Mouse (Mus musculus) hindbrain, embryonic 15.5 days (tissue): ENCODE results near the gene Nlrp4c. TPM values are rescaled to one million over a fixed set of nuclear protein-coding genes. Genes with fewer than 3 reads are reported as not detected.
"Not testable (repeated sequence)": the region's sequence is repeated elsewhere in the genome, so short reads cannot be mapped to it uniquely, and the experiment has no call there.

Experiments used
- ATAC-seq: fragments of 200-750 bp; cut with Nextera tagmentation; 2 replicates; pipeline ENCODE4 v1.8.0; 2017; ENCODE audit warnings: low read depth, moderate number of reproducible peaks, moderate TSS enrichment; ENCODE audit not compliant: low FRiP score
- H3K27ac ChIP-seq: fragments of 300-500 bp; sonication (generic); replicated peaks from 2 replicates; pipeline ENCODE4 v1.5.1; 2015; ENCODE audit warnings: mild to moderate bottlenecking, inconsistent platforms
- H3K27me3 ChIP-seq: fragments of 300-500 bp; sonication (generic); 2 replicates; pipeline ENCODE4 v1.6.1; 2015; ENCODE audit warnings: control low read depth, inconsistent platforms
- H3K36me3 ChIP-seq: fragments of 300-500 bp; sonication (generic); 2 replicates; pipeline ENCODE4 v1.6.1; 2015; ENCODE audit warnings: control low read depth, inconsistent platforms
- H3K4me1 ChIP-seq: fragments of 300-500 bp; sonication (generic); replicated peaks from 2 replicates; pipeline ENCODE4 v1.6.1; 2015; ENCODE audit warnings: control low read depth, inconsistent platforms
- H3K4me2 ChIP-seq: fragments of 300-500 bp; sonication (generic); 2 replicates; pipeline ENCODE4 v1.6.1; 2015; ENCODE audit warnings: moderate library complexity, mild to moderate bottlenecking, inconsistent platforms
- H3K4me3 ChIP-seq: fragments of 300-500 bp; sonication (generic); 2 replicates; pipeline ENCODE4 v1.5.1; 2015; ENCODE audit warnings: mild to moderate bottlenecking, inconsistent platforms
- H3K9ac ChIP-seq: fragments of 300-500 bp; sonication (generic); 2 replicates; pipeline ENCODE4 v1.6.1; 2015; ENCODE audit warnings: inconsistent platforms
- H3K9me3 ChIP-seq: fragments of 300-500 bp; sonication (generic); 2 replicates; pipeline ENCODE4 v1.6.1; 2016; ENCODE audit warnings: control low read depth, inconsistent platforms
- WGBS: fragments of 180-500 bp; shearing (Covaris S2); methylation state at CpG from one replicate; pipeline ENCODE4 v1.1.7; 2015; 5-methylcytosine and 5-hydroxymethylcytosine counted together
- polyA plus RNA-seq: library from polyadenylated mRNA; unstranded; fragments of >200 nt; fragmentation: Nextera tagmentation; extraction: Ambion mirVana; gene quantifications from 2 replicates; pipeline ENCODE4 v1.2.1, GENCODE M21; 2015

Gene Nlrp4c
- polyA plus RNA-seq, result not detected in 2 replicates

DNA sequence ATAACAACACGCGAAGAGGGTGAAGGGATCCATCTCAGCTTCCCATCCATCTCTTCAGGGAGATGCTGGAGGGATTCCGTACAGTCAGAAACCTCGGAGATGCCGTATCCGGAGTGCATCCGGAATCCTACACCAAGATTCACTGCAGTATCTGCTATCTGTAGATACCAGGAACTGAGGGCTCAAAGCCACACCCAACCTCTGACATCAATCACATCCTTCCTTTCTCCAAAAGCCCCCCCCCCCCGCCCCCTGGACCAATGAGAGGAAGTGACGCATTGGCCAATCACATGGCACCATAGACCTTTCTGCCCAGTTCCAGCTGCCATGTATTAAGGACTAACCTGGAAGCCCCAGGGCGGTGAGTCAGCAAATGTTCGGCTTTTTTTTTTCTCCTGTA is at the start of gene Nlrp4c:
Nlrp4c (plus strand) TSS at position 301 of the 400 bp plus-strand sequence.
- H3K4me1 ChIP-seq, result no peaks in the 10 kb centered on the region
- H3K9me3 ChIP-seq, result peaks cover 2% of the 10 kb centered on the region
- H3K4me3 ChIP-seq, result no peak within 1 kb of the TSS
- H3K27ac ChIP-seq, result no peak within 1 kb of the TSS
- WGBS, result 82% methylated on average over 11 of the region's 11 CpGs
- ATAC-seq, result no peak
- no peak within 1 kb of the TSS for H3K9ac ChIP-seq
- H3K27me3 ChIP-seq, result no peaks in the 10 kb centered on the region
- no peak within 1 kb of the TSS for H3K4me2 ChIP-seq
- no peaks in the 10 kb centered on the region for H3K36me3 ChIP-seq

GRCm38 (mm10) chr7:6010910-6011309 is 34.1 kb upstream of the Nlrp4c start, which contains the start of gene Vmn1r65:
Gene Vmn1r65, minus strand, starts transcription at chr7:6011010.
- no peak within 1 kb of the TSS for H3K4me2 ChIP-seq
- no peaks in the 10 kb centered on the region for H3K27me3 ChIP-seq
- no peak for ATAC-seq
- no peaks in the 10 kb centered on the region for H3K36me3 ChIP-seq
- no peak within 1 kb of the TSS for H3K4me3 ChIP-seq
- H3K4me1 ChIP-seq, result no peaks in the 10 kb centered on the region
- no peak within 1 kb of the TSS for H3K9ac ChIP-seq
- 97% methylated on average over 1 of the region's 1 CpGs for WGBS
- no peak within 1 kb of the TSS for H3K27ac ChIP-seq
- H3K9me3 ChIP-seq, result peaks cover 13% of the 10 kb centered on the region; the same call in 1 of the 2 replicates

DNA sequence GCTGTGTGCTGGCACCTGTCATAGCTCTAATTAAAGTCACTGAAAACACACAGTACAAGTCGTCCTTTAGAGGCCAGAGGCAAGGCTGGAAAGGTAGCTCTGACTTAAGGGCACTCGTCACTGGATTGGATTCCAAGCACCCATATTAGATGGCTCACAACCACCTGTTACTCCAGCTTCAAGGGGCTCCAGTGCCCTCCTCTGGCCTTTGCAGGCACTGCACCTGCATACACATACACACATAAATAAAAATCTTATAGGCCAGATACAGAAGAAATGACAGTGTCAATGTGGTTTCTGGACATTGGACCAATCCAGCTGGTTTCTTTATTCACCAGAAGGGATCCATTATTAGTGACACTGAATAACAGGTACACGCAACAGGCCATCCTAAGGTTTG is 74.5 kb downstream of the Nlrp4c start:
- Histone ChIP-seq H3K27me3 (no peaks in the 10 kb centered on the region), H3K9ac (no peak overlapping the region), H3K4me2 (no peak overlapping the region), H3K4me3 (no peak overlapping the region), H3K4me1 (no peaks in the 10 kb centered on the region), H3K36me3 (no peaks in the 10 kb centered on the region), H3K27ac (no peak overlapping the region), H3K9me3 (no peaks in the 10 kb centered on the region)
- 88% methylated on average over 3 of the region's 3 CpGs for WGBS
- no peak for ATAC-seq

- not testable (repeated sequence) for H3K27ac ChIP-seq, H3K4me1 ChIP-seq, H3K9ac ChIP-seq, H3K4me2 ChIP-seq, ATAC-seq, H3K27me3 ChIP-seq, H3K9me3 ChIP-seq, H3K4me3 ChIP-seq, H3K36me3 ChIP-seq
- 85% methylated on average over 2 of the region's 2 CpGs for WGBS
Measured at GRCm38 (mm10) chr7:6120104-6120503, 75.1 kb downstream of the Nlrp4c start.

- not testable (repeated sequence) for H3K4me2 ChIP-seq, H3K27me3 ChIP-seq, H3K27ac ChIP-seq, H3K4me1 ChIP-seq, H3K9ac ChIP-seq, ATAC-seq, H3K9me3 ChIP-seq, H3K4me3 ChIP-seq, H3K36me3 ChIP-seq
- 79% methylated on average over 1 of the region's 1 CpGs for WGBS
Measured at GRCm38 (mm10) chr7:6121128-6121527, 76.2 kb downstream of the Nlrp4c start.

GRCm38 (mm10) chr7:6126690-6127448 is 81.9 kb downstream of the Nlrp4c start:
- H3K9me3 ChIP-seq, result no peaks in the 10 kb centered on the region
- WGBS, result 39% methylated on average over 7 of the region's 7 CpGs
- ATAC-seq, result peak; percentile 73
- H3K36me3 ChIP-seq, result peaks cover 6% of the 10 kb centered on the region
- H3K27ac ChIP-seq, result no peak overlapping the region; the same call in 1 of the 2 replicates
- no peak overlapping the region for H3K4me2 ChIP-seq
- H3K9ac ChIP-seq, result no peak overlapping the region
- no peak overlapping the region for H3K4me3 ChIP-seq
- H3K4me1 ChIP-seq, result 0 out of 2 replicates have a peak, but pooled peaks cover 2% of the 10 kb centered on the region
- no peaks in the 10 kb centered on the region for H3K27me3 ChIP-seq

GRCm38 (mm10) chr7:6130346-6130745 is 85.4 kb downstream of the Nlrp4c start:
- H3K4me3 ChIP-seq, result no peak overlapping the region
- no peak overlapping the region for H3K27ac ChIP-seq
- H3K36me3 ChIP-seq, result peaks cover 33% of the 10 kb centered on the region
- no peak overlapping the region for H3K9ac ChIP-seq
- H3K9me3 ChIP-seq, result peaks cover 5% of the 10 kb centered on the region; the same call in 1 of the 2 replicates
- no peaks in the 10 kb centered on the region for H3K27me3 ChIP-seq
- 0 out of 2 replicates have a peak, but pooled peaks cover 2% of the 10 kb centered on the region for H3K4me1 ChIP-seq
- 59% methylated on average over 4 of the region's 4 CpGs for WGBS
- no peak overlapping the region for H3K4me2 ChIP-seq
- ATAC-seq, result no peak

- no peak for ATAC-seq
- Histone ChIP-seq H3K4me3 (no peak overlapping the region), H3K4me2 (no peak overlapping the region), H3K4me1 (no peaks in the 10 kb centered on the region), H3K9me3 (peaks cover 5% of the 10 kb centered on the region; the same call in 1 of the 2 replicates), H3K9ac (no peak overlapping the region), H3K36me3 (peaks cover 33% of the 10 kb centered on the region), H3K27ac (no peak overlapping the region), H3K27me3 (no peaks in the 10 kb centered on the region)
- WGBS, result 82% methylated on average over 30 of the region's 30 CpGs
Measured at GRCm38 (mm10) chr7:6132646-6133045, 87.7 kb downstream of the Nlrp4c start.

DNA sequence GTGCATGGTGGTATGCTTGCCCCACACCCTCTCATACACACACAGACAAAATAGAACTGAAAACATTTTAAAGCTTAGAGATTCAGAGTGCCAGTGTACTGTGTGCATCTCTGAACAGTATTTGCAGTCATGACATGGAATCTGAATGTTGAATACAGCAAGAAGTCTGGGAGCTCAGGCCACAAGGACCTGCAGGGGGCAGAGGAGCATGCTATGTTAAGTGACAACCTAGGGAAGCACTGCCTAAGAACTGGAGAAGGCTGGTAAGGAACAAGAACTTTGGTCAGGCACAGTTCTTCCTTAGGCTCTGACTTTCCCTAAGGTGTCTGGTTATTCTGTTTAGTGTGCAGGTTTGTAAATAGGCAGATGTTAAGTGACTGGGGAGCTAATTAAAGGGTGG is 91.5 kb downstream of the Nlrp4c start:
- H3K4me1 ChIP-seq, result no peaks in the 10 kb centered on the region
- H3K27ac ChIP-seq, result no peak overlapping the region
- H3K9me3 ChIP-seq, result peaks cover 5% of the 10 kb centered on the region; the same call in 1 of the 2 replicates
- no peak overlapping the region for H3K4me3 ChIP-seq
- no peak overlapping the region for H3K4me2 ChIP-seq
- peaks cover 35% of the 10 kb centered on the region for H3K36me3 ChIP-seq
- H3K9ac ChIP-seq, result no peak overlapping the region
- H3K27me3 ChIP-seq, result no peaks in the 10 kb centered on the region
- ATAC-seq, result no peak

GRCm38 (mm10) chr7:6139295-6139694 is 94.3 kb downstream of the Nlrp4c start:
- H3K4me1 ChIP-seq, result peaks cover 7% of the 10 kb centered on the region; the same call in 1 of the 2 replicates
- H3K9ac ChIP-seq, result no peak overlapping the region
- no peak overlapping the region for H3K27ac ChIP-seq
- no peak for ATAC-seq
- 82% methylated on average over 3 of the region's 3 CpGs for WGBS
- H3K4me3 ChIP-seq, result no peak overlapping the region
- no peaks in the 10 kb centered on the region for H3K27me3 ChIP-seq
- H3K9me3 ChIP-seq, result no peaks in the 10 kb centered on the region
- no peak overlapping the region for H3K4me2 ChIP-seq
- H3K36me3 ChIP-seq, result peaks cover 13% of the 10 kb centered on the region; the same call in 1 of the 2 replicates

- Histone ChIP-seq H3K36me3 (peaks cover 8% of the 10 kb centered on the region; the same call in 1 of the 2 replicates), H3K27ac (peak overlapping the region; percentile 42), H3K4me3 (no peak overlapping the region), H3K27me3 (no peaks in the 10 kb centered on the region), H3K4me2 (no peak overlapping the region), H3K4me1 (peaks cover 48% of the 10 kb centered on the region), H3K9ac (no peak overlapping the region), H3K9me3 (no peaks in the 10 kb centered on the region)
- ATAC-seq, result peak; percentile 73
- WGBS, result 68% methylated on average over 2 of the region's 2 CpGs
Measured at GRCm38 (mm10) chr7:6143991-6144531, 99.1 kb downstream of the Nlrp4c start.

DNA sequence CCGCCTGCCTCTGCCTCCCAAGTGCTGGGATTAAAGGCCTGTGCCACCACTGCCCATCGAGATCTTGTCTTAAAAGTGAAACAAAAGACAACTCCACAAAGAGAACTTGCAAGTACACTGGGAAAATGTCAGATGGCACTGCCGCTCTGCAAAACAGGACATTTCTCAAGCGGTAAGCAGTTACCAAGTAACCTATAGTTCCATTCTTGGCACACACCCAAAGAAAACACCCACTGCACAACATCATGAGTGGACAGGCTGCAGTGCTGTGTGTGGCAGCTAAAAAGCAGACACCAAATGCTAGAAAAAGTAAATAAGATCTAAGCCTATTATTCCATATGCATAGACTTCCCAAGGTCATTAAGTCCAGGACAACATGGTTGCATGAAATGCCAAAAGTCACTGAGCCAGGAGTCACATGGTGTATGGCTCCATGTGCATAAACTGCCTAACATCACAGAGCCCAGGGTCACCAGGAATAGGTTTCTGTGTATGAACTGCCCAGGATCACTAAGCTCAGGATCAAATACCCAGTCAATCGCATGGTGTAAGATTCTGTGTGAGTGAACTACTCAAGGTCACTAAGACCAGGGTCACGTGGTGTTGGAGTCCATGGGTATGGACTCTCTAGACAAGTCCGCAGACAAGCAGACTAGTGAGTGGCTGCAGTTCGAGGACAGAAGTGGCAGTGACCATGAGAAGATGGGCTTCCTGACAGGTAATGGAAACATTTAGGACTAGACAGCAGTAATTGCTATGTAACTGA is 100.6 kb downstream of the Nlrp4c start:
- Histone ChIP-seq H3K9me3 (no peaks in the 10 kb centered on the region), H3K4me2 (no peak overlapping the region), H3K36me3 (peaks cover 8% of the 10 kb centered on the region; the same call in 1 of the 2 replicates), H3K4me3 (no peak overlapping the region), H3K9ac (no peak overlapping the region), H3K27me3 (no peaks in the 10 kb centered on the region), H3K4me1 (peaks cover 51% of the 10 kb centered on the region), H3K27ac (0 out of 2 replicates have a peak overlapping the region, but pooled peaks have one; percentile 20)
- no peak for ATAC-seq
- 78% methylated on average over 8 of the region's 8 CpGs for WGBS
